Mouse (Mus musculus) myocyte (in vitro differentiated cells): ENCODE measurements around the gene Rbfox1.

Source experiments
- MAX ChIP-seq: IDR thresholded peaks from one replicate; pipeline ENCODE4 v1.6.1; 2011; ENCODE audit warnings: low read depth, mild to moderate bottlenecking, control low read depth
- MYOD1 ChIP-seq, 3 experiments: IDR thresholded peaks; one replicate each; pipeline ENCODE4 v1.6.1; 2011; ENCODE audit warnings: control low read depth in 2 of 3, low read depth in 2 of 3, mild to moderate bottlenecking in 2 of 3, moderate library complexity in 1 of 3; ENCODE audit not compliant: insufficient read length in 2 of 3, control insufficient read depth in 1 of 3
- POLR2A ChIP-seq: IDR thresholded peaks from one replicate; pipeline ENCODE4 v1.6.1; 2011; ENCODE audit warnings: low read depth, mild to moderate bottlenecking, control low read depth, moderate library complexity; ENCODE audit not compliant: insufficient read length

- no peak for TF ChIP-seq MYOD1 (IDR thresholded peaks at IDR 0.05; ENCODE audit: control insufficient read depth in 1 of 3, insufficient read length in 2 of 3, low read depth in 2 of 3)
- no peak for TF ChIP-seq POLR2A
- TF ChIP-seq MAX, result no peak
Measured at GRCm38 (mm10) chr16:6784144-6784543, 899.0 kb downstream of the Rbfox1 start.
